Mouse (Mus musculus) thymus, postnatal 4 days (tissue): ENCODE measurements around the gene Ercc6l2.

ENCODE experiments used
- DNase-seq: peaks from one replicate; pipeline ENCODE4 v3.0.0; 2021

Gene Ercc6l2

GRCm38 (mm10) chr13:63814746-63815681 is at the start of gene Ercc6l2:
Gene Ercc6l2, plus strand, starts transcription at chr13:63815240.
- DNase-seq: peak; percentile 98

- no peak for DNase-seq
Observed at GRCm38 (mm10) chr13:63766065-63766464, 49.0 kb upstream of the Ercc6l2 start.

- DNase-seq: no peak
Observed at GRCm38 (mm10) chr13:63771009-63771408, 44.0 kb upstream of the Ercc6l2 start.

GRCm38 (mm10) chr13:63778925-63779324 is 36.1 kb upstream of the Ercc6l2 start:
- DNase-seq: no peak

GRCm38 (mm10) chr13:63779376-63780291 is 35.4 kb upstream of the Ercc6l2 start:
- no peak for DNase-seq

GRCm38 (mm10) chr13:63792234-63792831 is 22.7 kb upstream of the Ercc6l2 start:
- no peak for DNase-seq

- no peak for DNase-seq
Observed at GRCm38 (mm10) chr13:63793345-63794308, 21.4 kb upstream of the Ercc6l2 start.

GRCm38 (mm10) chr13:63798677-63799076 is 16.4 kb upstream of the Ercc6l2 start:
- DNase-seq: no peak

- DNase-seq: no peak
Observed at GRCm38 (mm10) chr13:63799940-63800339, 15.1 kb upstream of the Ercc6l2 start.

GRCm38 (mm10) chr13:63801289-63801688 is 13.8 kb upstream of the Ercc6l2 start:
- DNase-seq: no peak

- DNase-seq: peak; percentile 14
Observed at GRCm38 (mm10) chr13:63807233-63807632, 7.8 kb upstream of the Ercc6l2 start.

GRCm38 (mm10) chr13:63807979-63808378 is 7.1 kb upstream of the Ercc6l2 start:
- peak; percentile 35 for DNase-seq

- DNase-seq: no peak
Observed at GRCm38 (mm10) chr13:63811477-63811876, 3.6 kb upstream of the Ercc6l2 start.

GRCm38 (mm10) chr13:63815931-63816330 is 891 bp downstream of the Ercc6l2 start:
- no peak for DNase-seq

- DNase-seq: no peak
Observed at GRCm38 (mm10) chr13:63845758-63846157, 30.7 kb downstream of the Ercc6l2 start.

GRCm38 (mm10) chr13:63850308-63851011 is 35.4 kb downstream of the Ercc6l2 start:
- DNase-seq: no peak

GRCm38 (mm10) chr13:63872585-63873282 is 57.7 kb downstream of the Ercc6l2 start:
- no peak for DNase-seq

GRCm38 (mm10) chr13:63877138-63877537 is 62.1 kb downstream of the Ercc6l2 start:
- DNase-seq: no peak

- no peak for DNase-seq
Observed at GRCm38 (mm10) chr13:63879105-63879863, 64.2 kb downstream of the Ercc6l2 start.

GRCm38 (mm10) chr13:63879864-63880141 is 64.8 kb downstream of the Ercc6l2 start:
- DNase-seq: no peak
